In the genomic region with DNA sequence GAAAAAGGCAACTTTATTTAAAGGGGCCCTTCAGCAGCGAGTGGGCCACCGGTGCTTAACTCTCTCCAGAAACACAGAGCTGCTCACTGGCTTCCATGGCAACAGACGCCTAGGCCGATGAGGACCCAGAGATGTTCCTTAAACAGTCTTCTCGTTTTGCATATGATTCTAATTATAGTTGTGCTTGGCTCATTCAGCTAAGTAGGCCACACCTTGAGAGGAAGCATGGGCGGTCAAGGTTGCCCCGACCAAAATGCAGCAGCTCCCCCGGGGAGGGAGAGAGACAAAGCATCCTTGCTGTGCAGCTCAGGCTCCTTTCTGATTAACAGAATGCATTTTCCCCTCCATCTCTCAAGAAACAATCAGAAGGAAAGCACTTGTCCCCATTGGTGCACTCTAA, we compare ENCODE assay signal across 9 mouse cellular contexts. TPM values are rescaled to one million over a fixed set of nuclear protein-coding genes. Genes with fewer than 3 reads are reported as not detected.
A peak's percentile ranks its signal among the peaks of the same experiment; 100 is the strongest.
DNase-seq lines count a peak whose midpoint lies in the region; ATAC-seq and TF ChIP-seq lines count a peak whose summit lies in the region.
"Had no signal": no experiment of that assay in that cellular context is flagged by ENCODE, and none has a peak within 500 bp of the region (broad histone marks: within the 10 kb centered on the region; RNA-seq: fewer than 3 reads in every experiment).

No protein-coding gene starts in this region.

- intact Hi-C loops in gastrocnemius, postnatal 36 days (cut with DNase I), result no loop called here
- intact Hi-C loops in heart, postnatal 36 days (cut with DNase I), result no loop called here

- H3K27me3 ChIP-seq in CH12.LX (replicated peaks), result peaks cover 4% of the 10 kb centered on the region
- 0 out of 2 replicates have a peak, but pooled peaks cover 8% of the 10 kb centered on the region for H3K27me3 ChIP-seq in embryonic facial prominence, embryonic 14.5 days (replicated peaks; ENCODE audit: control insufficient read depth, insufficient read depth, low read length)
- 0 out of 2 replicates have a peak, but pooled peaks cover 3% of the 10 kb centered on the region for H3K27me3 ChIP-seq in midbrain, embryonic 15.5 days (replicated peaks)

- no peak overlapping the region for H3K9ac ChIP-seq in CH12.LX (ENCODE audit: insufficient read depth, low read depth)
- no peak overlapping the region for H3K9ac ChIP-seq in embryonic facial prominence, embryonic 14.5 days (ENCODE audit: low read depth, low read length)
- no peak overlapping the region for H3K9ac ChIP-seq in midbrain, embryonic 15.5 days

- no peaks in the 10 kb centered on the region for H3K79me2 ChIP-seq in CH12.LX (replicated peaks; ENCODE audit: control insufficient read depth, extremely low read depth, insufficient read depth, poor library complexity, severe bottlenecking)

- H3K27ac ChIP-seq in CH12.LX (ENCODE audit: insufficient read depth, low read depth), result no peak overlapping the region
- no peak overlapping the region for H3K27ac ChIP-seq in embryonic facial prominence, embryonic 14.5 days (replicated peaks; ENCODE audit: low read depth, low read length)
- H3K27ac ChIP-seq in midbrain, embryonic 15.5 days, result 0 out of 2 replicates have a peak overlapping the region, but pooled peaks have one; percentile 24

- DNase-seq in CH12.LX (ENCODE audit: extremely low read depth), result peak; percentile 88
- peak; percentile 69 for DNase-seq in embryonic facial prominence, embryonic 14.5 days (ENCODE audit: low spot score)
- peak; percentile 30 to 39 for DNase-seq in layer of hippocampus, adult 8-10 months (ENCODE audit: low spot score in 2 of 2)
- DNase-seq in gastrocnemius, postnatal 36 days, result no peak
- DNase-seq in cerebellum, postnatal 4 days (ENCODE audit: low spot score in 2 of 2), result no peak
- DNase-seq in heart, postnatal 36 days, result no peak
- no peak for DNase-seq in thymus, postnatal 0 days (ENCODE audit: low spot score)

- no peak for TF ChIP-seq POLR2A in CH12.LX (IDR thresholded peaks at IDR 0.05; ENCODE audit: low read depth, low read length)

- no peak for TF ChIP-seq RAD21 in CH12.LX (IDR thresholded peaks at IDR 0.05; ENCODE audit: low read depth, low read length)

- dilution Hi-C loops in CH12.LX (cut with MboI; ENCODE audit: extremely low pct_ligation_motif_present, extremely low pct_unique_long_range_greater_than_20kb, low sequenced_read_pairs), result no loop called here

- H3K9me3 ChIP-seq in CH12.LX (replicated peaks; ENCODE audit: low read length), result no peaks in the 10 kb centered on the region
- H3K9me3 ChIP-seq in embryonic facial prominence, embryonic 14.5 days (ENCODE audit: control insufficient read depth, low read length), result no peaks in the 10 kb centered on the region
- no peaks in the 10 kb centered on the region for H3K9me3 ChIP-seq in midbrain, embryonic 15.5 days

- no peak for TF ChIP-seq CTCF in CH12.LX (conservative IDR thresholded peaks at IDR 0.05 in 1 of 2, IDR thresholded peaks at IDR 0.05 in 1 of 2; ENCODE audit: low read depth in 2 of 2, low read length in 2 of 2)

- peak overlapping the region; percentile 85 for H3K4me2 ChIP-seq in CH12.LX (ENCODE audit: insufficient read depth, low read depth, poor library complexity, severe bottlenecking)
- H3K4me2 ChIP-seq in embryonic facial prominence, embryonic 14.5 days (ENCODE audit: low read depth, low read length), result no peak overlapping the region
- H3K4me2 ChIP-seq in midbrain, embryonic 15.5 days, result peak overlapping the region; percentile 5; the same call in 1 of the 2 replicates

- TF ChIP-seq EP300 in CH12.LX (IDR thresholded peaks at IDR 0.05; ENCODE audit: low read length), result no peak

- no peaks in the 10 kb centered on the region for H3K36me3 ChIP-seq in CH12.LX (replicated peaks in 1 of 2; ENCODE audit: control insufficient read depth in 1 of 2, insufficient read depth in 1 of 2, low read length in 1 of 2)
- H3K36me3 ChIP-seq in embryonic facial prominence, embryonic 14.5 days (ENCODE audit: control insufficient read depth, insufficient read depth, low read length), result no peaks in the 10 kb centered on the region
- H3K36me3 ChIP-seq in midbrain, embryonic 15.5 days (replicated peaks), result no peaks in the 10 kb centered on the region
- H3K36me3 ChIP-seq: G1E had no signal

- H3K4me3 ChIP-seq in CH12.LX (replicated peaks in 1 of 3; ENCODE audit: low read depth in 2 of 3, low read length in 2 of 3, poor library complexity in 1 of 3), result peak overlapping the region in 1 of 3 experiments; percentile 6
- H3K4me3 ChIP-seq in embryonic facial prominence, embryonic 14.5 days (ENCODE audit: low read depth, low read length), result no peak overlapping the region
- no peak overlapping the region for H3K4me3 ChIP-seq in midbrain, embryonic 15.5 days

- in situ Hi-C loops in CH12.LX (cut with MboI; ENCODE audit: low pct_ligation_motif_present, low pct_unique_long_range_greater_than_20kb, low sequenced_read_pairs), result no loop called here

- H3K4me1 ChIP-seq in CH12.LX (ENCODE audit: control insufficient read depth in 1 of 2, insufficient read depth in 2 of 2), result peaks cover 2 to 18% of the 10 kb centered on the region in 2 experiments; a peak in 2 of 4 replicates
- H3K4me1 ChIP-seq in embryonic facial prominence, embryonic 14.5 days (ENCODE audit: control insufficient read depth, insufficient read depth, low read length), result peaks cover 7% of the 10 kb centered on the region; the same call in 1 of the 2 replicates
- H3K4me1 ChIP-seq in midbrain, embryonic 15.5 days, result peaks cover 11% of the 10 kb centered on the region

- WGBS in embryonic facial prominence, embryonic 14.5 days, result 10% methylated on average over 8 of the region's 8 CpGs
- 3% methylated on average over 8 of the region's 8 CpGs for WGBS in midbrain, embryonic 15.5 days

- peak; percentile 37; the same call in 1 of the 2 replicates for ATAC-seq in embryonic facial prominence, embryonic 14.5 days (ENCODE audit: low read depth)
- ATAC-seq in midbrain, embryonic 15.5 days (replicated peaks), result peak; percentile 72; the same call in 1 of the 2 replicates

TF ChIP-seq in CH12.LX, 34 proteins besides CTCF, POLR2A, EP300 and RAD21:
- TF ChIP-seq MEF2A (IDR thresholded peaks at IDR 0.05; ENCODE audit: borderline replicate concordance, low read depth, low read length) (peak; percentile 88), IRF4 (IDR thresholded peaks at IDR 0.05; ENCODE audit: low read depth, low read length) (no peak), SIN3A (IDR thresholded peaks at IDR 0.05; ENCODE audit: low read length) (peak; percentile 27; the same call in 1 of the 2 replicates)

RNA-seq across cellular contexts. Expression of gene Mgmt, which starts 22.4 kb away (rescaled TPM):
- total RNA-seq in CH12.LX (2012; rRNA removed), result 5.7 and 8.5 TPM in 2 replicates
- 5.2 and 6.0 TPM in 2 replicates for total RNA-seq in CH12.LX (2014; rRNA removed)
- 10.8 and 11.8 TPM in 2 replicates for polyA plus RNA-seq in CH12.LX (2012; ENCODE audit: insufficient read length, low read depth)
- 6.5 and 6.7 TPM in 2 replicates for polyA plus RNA-seq in embryonic facial prominence, embryonic 14.5 days (2014; fragmentation: Nextera tagmentation; extraction: Ambion mirVana)
- 1 to 10 TPM in 2 of 4 experiments, under 1 TPM in 2; 0.56 to 2.0 (median 1.4) TPM for total RNA-seq in layer of hippocampus, adult 8-10 months (2022)
- 1.2 and 1.5 TPM in 2 replicates for polyA plus RNA-seq in midbrain, embryonic 15.5 days (2015; fragmentation: Nextera tagmentation; extraction: Ambion mirVana)
- total RNA-seq in gastrocnemius, postnatal 36 days (2021), result 1 to 10 TPM; 2.4 to 2.7 TPM
- 1 to 10 TPM; 3.4 to 3.7 TPM for total RNA-seq in heart, postnatal 36 days (2021)
- 3.4 and 4.1 TPM in 2 replicates for polyA plus RNA-seq in thymus, postnatal 0 days (2015; fragmentation: Nextera tagmentation; extraction: Ambion mirVana)

Comparison
In these comparisons a context has a peak if more than half of its experiments do, and no peak if none do; other contexts are left out.
1. DNase-seq: peak in CH12.LX (single experiment), embryonic facial prominence, embryonic 14.5 days (single experiment) and layer of hippocampus, adult 8-10 months (2 of 2); none in gastrocnemius, postnatal 36 days (0 of 2), cerebellum, postnatal 4 days (0 of 2), heart, postnatal 36 days (0 of 2) and thymus, postnatal 0 days (single experiment).